Mouse (Mus musculus) lung, adult 2 months (tissue): Measurements from ENCODE around the gene Dhx38.

Source experiments
- CTCF ChIP-seq: fragments of 200-500 bp; IDR thresholded peaks from 2 replicates; pipeline ENCODE4 v1.5.1; 2011; ENCODE audit warnings: mild to moderate bottlenecking, low read length, control low read depth; ENCODE audit not compliant: insufficient read depth
- POLR2A ChIP-seq: fragments of 200-500 bp; IDR thresholded peaks from 2 replicates; pipeline ENCODE4 v1.6.1; 2011; ENCODE audit warnings: low read depth, mild to moderate bottlenecking, control low read depth, low read length, borderline replicate concordance; ENCODE audit errors: extremely low read depth

DNA sequence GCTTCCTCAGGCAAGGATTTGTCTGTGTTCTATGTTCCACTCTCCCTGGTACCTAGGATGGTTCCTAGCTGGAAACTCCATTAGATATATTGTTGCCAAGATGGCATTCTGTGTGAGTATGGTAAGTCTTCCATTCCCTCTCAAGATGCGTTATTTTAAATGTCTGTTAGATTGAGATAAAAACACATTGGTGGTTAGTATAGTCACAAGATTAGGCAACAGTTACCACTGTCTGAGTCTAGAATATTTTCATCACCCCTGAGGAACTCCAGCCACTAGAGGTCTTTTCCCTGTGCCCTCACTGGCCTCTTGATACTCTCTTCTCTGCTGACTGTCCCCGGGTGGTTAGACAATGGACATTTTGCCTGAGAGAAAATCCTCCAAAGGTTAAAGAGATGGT, 41.7 kb downstream of the Dhx38 start:
- no peak for TF ChIP-seq POLR2A
- no peak for TF ChIP-seq CTCF
